Mouse (Mus musculus): ENCODE measurements around the gene Mutyh. TPM values are rescaled to one million over a fixed set of nuclear protein-coding genes. Genes with fewer than 3 reads are reported as not detected.

Mutyh gene
- total RNA-seq, 1 experiment, result 23.1 TPM

GRCm38 (mm10) chr4:116862023-116862422, 54.5 kb downstream of the Mutyh start:
- no peak overlapping the region for H3K27ac ChIP-seq (ENCODE audit: insufficient read depth, low read depth, low read length, poor library complexity, severe bottlenecking)
- TF ChIP-seq HCFC1 (IDR thresholded peaks at IDR 0.05; ENCODE audit: borderline replicate concordance, insufficient read depth, low read length), result no peak
- TF ChIP-seq ZC3H11A (IDR thresholded peaks at IDR 0.05; ENCODE audit: borderline replicate concordance, low read depth, low read length), result no peak
- no peak for TF ChIP-seq MAFK (IDR thresholded peaks at IDR 0.05; ENCODE audit: insufficient read depth, low read depth, low read length)
- DNase-seq (ENCODE audit: low read depth, low spot score), result no peak
- H3K9me3 ChIP-seq (ENCODE audit: control insufficient read depth, insufficient read depth, low read depth, low read length), result no peaks in the 10 kb centered on the region
- H3K4me1 ChIP-seq (ENCODE audit: control insufficient read depth in 2 of 2, insufficient read depth in 2 of 2, low read length in 2 of 2, poor library complexity in 1 of 2), result no peaks in the 10 kb centered on the region
- H3K4me3 ChIP-seq (ENCODE audit: insufficient read depth in 1 of 2, low read depth in 1 of 2, low read length in 2 of 2, poor library complexity in 1 of 2, severe bottlenecking in 1 of 2), result no peak overlapping the region
- H3K9ac ChIP-seq (ENCODE audit: insufficient read depth, low read depth, low read length, poor library complexity, severe bottlenecking), result no peak overlapping the region
- in situ Hi-C loops (cut with MboI; ENCODE audit: low sequenced_read_pairs in 2 of 2, unreplicated experiment in 2 of 2), result no loop called here
- no peaks in the 10 kb centered on the region for H3K36me3 ChIP-seq (ENCODE audit: control insufficient read depth, insufficient read depth, low read length, poor library complexity, severe bottlenecking)

Other genes with a start within 250 kb of the Mutyh start
- 2.7 and 2.9 TPM in 2 replicates for gene Ccdc17, start 211.1 kb upstream of the Mutyh start, total RNA-seq (2012; rRNA removed)
- gene Nasp, start 179.8 kb upstream of the Mutyh start, total RNA-seq (2012; rRNA removed), result 325 and 342 TPM in 2 replicates
- 197 and 262 TPM in 2 replicates for gene Akr1a1, start 156.0 kb upstream of the Mutyh start, total RNA-seq (2012; rRNA removed)
- 444 and 682 TPM in 2 replicates for gene Prdx1, start 122.2 kb upstream of the Mutyh start, total RNA-seq (2012; rRNA removed)
- gene Mmachc, start 99.3 kb upstream of the Mutyh start, total RNA-seq (2012; rRNA removed), result 15.8 and 18.7 TPM in 2 replicates
- 18.6 and 21.9 TPM in 2 replicates for gene Ccdc163, start 99.2 kb upstream of the Mutyh start, total RNA-seq (2012; rRNA removed)
- 15.3 and 20.6 TPM in 2 replicates for gene Tesk2, start 86.8 kb upstream of the Mutyh start, total RNA-seq (2012; rRNA removed)
- gene Toe1, start 83 bp upstream of the Mutyh start, total RNA-seq (2012; rRNA removed), result 47.4 and 51.9 TPM in 2 replicates
- 5.4 and 5.8 TPM in 2 replicates for gene Hpdl, start 14.0 kb downstream of the Mutyh start, total RNA-seq (2012; rRNA removed)
- 2.5 and 3.2 TPM in 2 replicates for gene Zswim5, start 69.7 kb downstream of the Mutyh start, total RNA-seq (2012; rRNA removed)
- gene Urod, start 186.7 kb downstream of the Mutyh start, total RNA-seq (2012; rRNA removed), result 65.8 and 82.5 TPM in 2 replicates
- 14.8 and 21.8 TPM in 2 replicates for gene Hectd3, start 187.6 kb downstream of the Mutyh start, total RNA-seq (2012; rRNA removed)
- 43.7 and 55.1 TPM in 2 replicates for gene Eif2b3, start 211.7 kb downstream of the Mutyh start, total RNA-seq (2012; rRNA removed)